In genomic region chr12:98259518-98259852, GRCm38 (mm10) we compare ENCODE assay signal across 8 mouse cellular contexts. TPM values are rescaled to one million over a fixed set of nuclear protein-coding genes. Genes with fewer than 3 reads are reported as not detected.
DNase-seq lines count a peak whose midpoint lies in the region; ATAC-seq and TF ChIP-seq lines count a peak whose summit lies in the region.

No protein-coding gene starts in this region.

- peak overlapping the region; percentile 84 for H3K4me3 ChIP-seq in erythroblast, embryonic 14.5 days (replicated peaks)
- peak overlapping the region; percentile 96 for H3K4me3 ChIP-seq in spleen, adult 2 months (ENCODE audit: extremely low read depth, insufficient read depth, insufficient read length)
- H3K4me3 ChIP-seq in liver, embryonic 11.5 days (ENCODE audit: low read depth, low read length), result peak overlapping the region; percentile 79
- H3K4me3 ChIP-seq in stomach, embryonic 16.5 days (replicated peaks; ENCODE audit: low read length), result peak overlapping the region; percentile 89

- TF ChIP-seq POLR2A in spleen, adult 2 months (IDR thresholded peaks at IDR 0.05; ENCODE audit: low read depth, low read length), result no peak

- peak overlapping the region; percentile 93 for H3K9ac ChIP-seq in liver, embryonic 11.5 days (ENCODE audit: low read depth, low read length)
- H3K9ac ChIP-seq in stomach, embryonic 16.5 days (ENCODE audit: low read length), result peak overlapping the region; percentile 98

- peaks cover 16% of the 10 kb centered on the region for H3K4me1 ChIP-seq in erythroblast, embryonic 14.5 days (ENCODE audit: control insufficient read depth)
- peaks cover 2% of the 10 kb centered on the region; the same call in 1 of the 2 replicates for H3K4me1 ChIP-seq in spleen, adult 2 months (ENCODE audit: control insufficient read depth, insufficient read depth, insufficient read length)
- H3K4me1 ChIP-seq in liver, embryonic 11.5 days (replicated peaks; ENCODE audit: control insufficient read depth, insufficient read depth, low read length), result no peaks in the 10 kb centered on the region
- 0 out of 2 replicates have a peak, but pooled peaks cover 5% of the 10 kb centered on the region for H3K4me1 ChIP-seq in stomach, embryonic 16.5 days (ENCODE audit: control insufficient read depth, insufficient read depth, low read length)

- no peaks in the 10 kb centered on the region for H3K36me3 ChIP-seq in erythroblast, embryonic 14.5 days (ENCODE audit: control insufficient read depth)
- H3K36me3 ChIP-seq in spleen, adult 2 months (ENCODE audit: control insufficient read depth, insufficient read depth, low read length), result no peaks in the 10 kb centered on the region; the same call in 1 of the 2 replicates
- H3K36me3 ChIP-seq in liver, embryonic 11.5 days (ENCODE audit: control insufficient read depth, insufficient read depth, low read length), result no peaks in the 10 kb centered on the region
- no peaks in the 10 kb centered on the region for H3K36me3 ChIP-seq in stomach, embryonic 16.5 days (ENCODE audit: control insufficient read depth, insufficient read depth, low read length)

- ATAC-seq in erythroblast, adult 5-6 weeks (replicated peaks; ENCODE audit: low FRiP score, poor library complexity, severe bottlenecking), result no peak
- no peak; the same call in 1 of the 2 replicates for ATAC-seq in liver, embryonic 11.5 days (replicated peaks; ENCODE audit: low FRiP score)
- ATAC-seq in stomach, embryonic 16.5 days (ENCODE audit: insufficient read depth, low FRiP score), result no peak

- under 1% methylated on average over 12 of the region's 12 CpGs for WGBS in spleen, adult 2 months
- WGBS in liver, embryonic 11.5 days, result 4% methylated on average over 12 of the region's 12 CpGs
- WGBS in stomach, embryonic 16.5 days, result 2% methylated on average over 12 of the region's 12 CpGs

- DNase-seq in spleen, adult 2 months (ENCODE audit: low read depth in 1 of 2, low spot score in 2 of 2), result no peak
- no peak for DNase-seq in spleen, adult 18-20 months
- no peak for DNase-seq in liver, embryonic 11.5 days (ENCODE audit: low spot score)
- no peak for DNase-seq in MN1 (ENCODE audit: low spot score)
- DNase-seq in adrenal gland, postnatal 25 days, result no peak

- H3K4me2 ChIP-seq in liver, embryonic 11.5 days, result peak overlapping the region; percentile 66
- H3K4me2 ChIP-seq in stomach, embryonic 16.5 days (ENCODE audit: low read depth, low read length), result peak overlapping the region; percentile 77

- H3K9me3 ChIP-seq in erythroblast, embryonic 14.5 days (ENCODE audit: control insufficient read depth, low read length), result no peaks in the 10 kb centered on the region
- H3K9me3 ChIP-seq in liver, embryonic 11.5 days (ENCODE audit: control insufficient read depth, low read length), result no peaks in the 10 kb centered on the region
- H3K9me3 ChIP-seq in stomach, embryonic 16.5 days (replicated peaks; ENCODE audit: control insufficient read depth, low read length), result no peaks in the 10 kb centered on the region

- H3K27me3 ChIP-seq in erythroblast, embryonic 14.5 days (ENCODE audit: control insufficient read depth), result no peaks in the 10 kb centered on the region
- H3K27me3 ChIP-seq in spleen, adult 2 months (ENCODE audit: control insufficient read depth, insufficient read depth, low read length), result no peaks in the 10 kb centered on the region
- no peaks in the 10 kb centered on the region for H3K27me3 ChIP-seq in liver, embryonic 11.5 days (replicated peaks; ENCODE audit: control insufficient read depth, insufficient read depth, low read length)
- H3K27me3 ChIP-seq in stomach, embryonic 16.5 days (ENCODE audit: control insufficient read depth, insufficient read depth, low read length), result no peaks in the 10 kb centered on the region

- no peak for TF ChIP-seq CTCF in spleen, adult 2 months (IDR thresholded peaks at IDR 0.05; ENCODE audit: extremely low read depth, insufficient read depth, insufficient read length, insufficient replicate concordance)

- 0 out of 2 replicates have a peak overlapping the region, but pooled peaks have one; percentile 1 for H3K27ac ChIP-seq in spleen, adult 2 months (ENCODE audit: insufficient read depth, low read length)
- H3K27ac ChIP-seq in liver, embryonic 11.5 days (ENCODE audit: low read depth, low read length), result no peak overlapping the region
- peak overlapping the region; percentile 92; the same call in 1 of the 2 replicates for H3K27ac ChIP-seq in stomach, embryonic 16.5 days (ENCODE audit: low read length)

RNA-seq across cellular contexts. Expression of gene Galc, which starts 0.2 kb away (rescaled TPM):
- not detected in 2 replicates for polyA plus RNA-seq in erythroblast, embryonic 14.5 days (2012)
- 2.3 and 13.8 TPM in 2 replicates for total RNA-seq in erythroblast, adult 5-6 weeks (2015; ENCODE audit: low replicate concordance)
- total RNA-seq in erythroblast, adult 5-6 weeks (2017; ENCODE audit: low replicate concordance), result 1.9 and 2.6 TPM in 2 replicates
- polyA plus RNA-seq in spleen, adult 2 months (2012; rRNA removed), result 3.9 and 4.9 TPM in 2 replicates
- 5.7 and 7.7 TPM in 2 replicates for polyA plus RNA-seq in liver, embryonic 11.5 days (2014; fragmentation: Nextera tagmentation; extraction: Ambion mirVana)
- polyA plus RNA-seq in stomach, embryonic 16.5 days (2015; fragmentation: Nextera tagmentation; extraction: Ambion mirVana), result 6.6 and 7.4 TPM in 2 replicates
- total RNA-seq in adrenal gland, postnatal 25 days (2021), result 17.6 and 18.5 TPM in 2 replicates

RNA-seq across cellular contexts. Expression of gene Gpr65, which starts 8.9 kb away (rescaled TPM):
- polyA plus RNA-seq in erythroblast, embryonic 14.5 days (2012), result not detected in 2 replicates
- total RNA-seq in erythroblast, adult 5-6 weeks (2015; ENCODE audit: low replicate concordance), result 9.0 and 10.9 TPM in 2 replicates
- 7.9 and 10.0 TPM in 2 replicates for total RNA-seq in erythroblast, adult 5-6 weeks (2017; ENCODE audit: low replicate concordance)
- 8.6 and 9.2 TPM in 2 replicates for polyA plus RNA-seq in spleen, adult 2 months (2012; rRNA removed)
- 2.0 TPM in 2 replicates for polyA plus RNA-seq in liver, embryonic 11.5 days (2014; fragmentation: Nextera tagmentation; extraction: Ambion mirVana)
- 3.1 and 4.4 TPM in 2 replicates for polyA plus RNA-seq in stomach, embryonic 16.5 days (2015; fragmentation: Nextera tagmentation; extraction: Ambion mirVana)
- total RNA-seq in adrenal gland, postnatal 25 days (2021), result 0.43 and 0.82 TPM in 2 replicates
